Mouse (Mus musculus): ENCODE measurements around the gene Cobl. TPM values are rescaled to one million over a fixed set of nuclear protein-coding genes. Genes with fewer than 3 reads are reported as not detected.

The Cobl gene
- polyA plus RNA-seq, 1 experiment from 2014 or later, result 28.7 TPM

GRCm38 (mm10) chr11:12443185-12443584 is 21.6 kb downstream of the Cobl start:
- H3K4me2 ChIP-seq, result no peak overlapping the region
- H3K4me1 ChIP-seq, result no peaks in the 10 kb centered on the region
- no peak overlapping the region for H3K27ac ChIP-seq
- H3K4me3 ChIP-seq, result no peak overlapping the region
- no peak overlapping the region for H3K9ac ChIP-seq
- no peaks in the 10 kb centered on the region for H3K36me3 ChIP-seq
- ATAC-seq (ENCODE audit: insufficient number of reproducible peaks, low FRiP score, low TSS enrichment, low read depth), result no peak
- H3K27me3 ChIP-seq, result no peaks in the 10 kb centered on the region
- WGBS, result 59% methylated on average over 5 of the region's 5 CpGs
- H3K9me3 ChIP-seq, result no peaks in the 10 kb centered on the region

DNA sequence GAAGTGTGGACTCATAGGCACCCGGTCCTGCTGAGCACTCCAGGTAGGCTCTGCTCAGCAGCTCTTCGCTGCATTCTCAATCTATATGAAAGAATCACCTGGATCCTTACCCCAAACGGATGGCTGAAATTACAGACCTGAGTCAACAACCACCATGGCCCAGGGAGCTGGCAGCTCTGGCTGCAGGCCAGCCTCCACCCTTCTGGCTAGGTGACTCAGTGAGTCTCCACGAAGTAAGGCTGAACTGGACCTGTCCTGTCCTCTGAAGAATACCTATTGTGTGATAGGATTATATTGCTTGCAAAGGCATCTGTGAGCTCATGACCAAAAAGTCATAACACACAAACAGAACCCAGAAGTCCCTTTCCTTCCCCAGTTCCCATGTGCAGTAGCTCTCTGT is 22.5 kb downstream of the Cobl start:
- WGBS, result 74% methylated on average over 4 of the region's 4 CpGs

GRCm38 (mm10) chr11:12435905-12436304 is 28.9 kb downstream of the Cobl start:
- H3K27me3 ChIP-seq, result no peaks in the 10 kb centered on the region
- ATAC-seq (ENCODE audit: insufficient number of reproducible peaks, low FRiP score, low TSS enrichment, low read depth), result no peak
- no peak overlapping the region for H3K27ac ChIP-seq
- no peaks in the 10 kb centered on the region for H3K36me3 ChIP-seq
- H3K4me2 ChIP-seq, result no peak overlapping the region
- no peaks in the 10 kb centered on the region for H3K9me3 ChIP-seq
- no peak overlapping the region for H3K4me3 ChIP-seq
- H3K4me1 ChIP-seq, result no peaks in the 10 kb centered on the region
- no peak overlapping the region for H3K9ac ChIP-seq
- 80% methylated on average over 3 of the region's 3 CpGs for WGBS

More for the DNA sequence above, 22.5 kb downstream of the Cobl start:
- ATAC-seq (ENCODE audit: insufficient number of reproducible peaks, low FRiP score, low TSS enrichment, low read depth), result no peak
- H3K27ac ChIP-seq, result no peak overlapping the region
- H3K9me3 ChIP-seq, result no peaks in the 10 kb centered on the region
- H3K4me1 ChIP-seq, result no peaks in the 10 kb centered on the region
- H3K9ac ChIP-seq, result no peak overlapping the region
- no peaks in the 10 kb centered on the region for H3K36me3 ChIP-seq
- no peaks in the 10 kb centered on the region for H3K27me3 ChIP-seq
- no peak overlapping the region for H3K4me2 ChIP-seq
- no peak overlapping the region for H3K4me3 ChIP-seq

DNA sequence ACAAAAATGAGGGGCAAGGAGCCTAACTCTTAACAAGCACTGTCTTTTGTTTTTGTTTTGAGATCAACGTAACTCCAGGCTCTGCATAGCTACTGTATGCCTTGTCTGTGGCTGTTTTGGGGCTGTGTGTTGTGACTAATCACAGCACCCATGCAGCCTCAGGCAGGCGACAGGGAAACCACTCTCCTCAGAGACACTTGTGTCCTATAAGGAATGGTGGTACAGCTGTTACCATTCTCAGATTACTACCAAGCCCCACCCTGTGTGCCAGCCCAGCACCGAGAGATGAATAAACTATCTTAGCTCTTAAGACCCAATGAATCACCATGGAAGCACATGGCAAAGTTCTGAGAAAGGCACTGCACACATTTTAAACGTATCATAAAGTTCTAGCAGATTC is 29.7 kb downstream of the Cobl start:
- no peaks in the 10 kb centered on the region for H3K4me1 ChIP-seq
- peak; percentile 80; the same call in 1 of the 2 replicates for ATAC-seq (ENCODE audit: insufficient number of reproducible peaks, low FRiP score, low TSS enrichment, low read depth)
- no peak overlapping the region for H3K27ac ChIP-seq
- 34% methylated on average over 4 of the region's 4 CpGs for WGBS
- H3K9me3 ChIP-seq, result no peaks in the 10 kb centered on the region
- H3K4me3 ChIP-seq, result no peak overlapping the region
- no peaks in the 10 kb centered on the region for H3K27me3 ChIP-seq
- H3K4me2 ChIP-seq, result no peak overlapping the region
- H3K9ac ChIP-seq, result no peak overlapping the region
- H3K36me3 ChIP-seq, result no peaks in the 10 kb centered on the region

DNA sequence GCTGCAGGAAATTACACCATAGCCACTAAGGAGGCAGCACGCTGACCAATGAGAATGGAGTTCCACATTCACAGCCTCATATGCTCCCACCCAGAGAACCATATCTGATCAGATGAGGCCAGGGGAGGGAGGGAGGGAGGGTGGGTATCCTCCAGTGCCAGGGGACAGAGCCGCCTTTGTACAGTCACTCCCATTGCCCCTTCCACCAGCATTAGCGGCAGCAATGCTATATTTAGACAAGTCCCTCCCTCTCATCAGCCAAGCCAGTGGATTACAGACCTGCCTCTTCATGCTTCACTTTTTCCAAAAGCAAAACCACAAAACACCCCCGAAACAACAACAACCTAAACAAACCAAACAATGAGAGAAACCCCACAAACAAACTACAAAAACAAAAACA is 30.2 kb downstream of the Cobl start:
- Histone ChIP-seq H3K27ac (no peak overlapping the region), H3K4me2 (no peak overlapping the region), H3K9me3 (no peaks in the 10 kb centered on the region), H3K4me1 (no peaks in the 10 kb centered on the region), H3K9ac (no peak overlapping the region), H3K27me3 (no peaks in the 10 kb centered on the region), H3K36me3 (no peaks in the 10 kb centered on the region), H3K4me3 (no peak overlapping the region)
- 49% methylated on average over 4 of the region's 4 CpGs for WGBS
- peak; percentile 76; the same call in 1 of the 2 replicates for ATAC-seq (ENCODE audit: insufficient number of reproducible peaks, low FRiP score, low TSS enrichment, low read depth)

GRCm38 (mm10) chr11:12431911-12432310 is 32.8 kb downstream of the Cobl start:
- no peak for ATAC-seq (ENCODE audit: insufficient number of reproducible peaks, low FRiP score, low TSS enrichment, low read depth)
- no peaks in the 10 kb centered on the region for H3K36me3 ChIP-seq
- no peaks in the 10 kb centered on the region for H3K27me3 ChIP-seq
- H3K4me2 ChIP-seq, result no peak overlapping the region
- no peaks in the 10 kb centered on the region for H3K4me1 ChIP-seq
- H3K9ac ChIP-seq, result no peak overlapping the region
- no peaks in the 10 kb centered on the region for H3K9me3 ChIP-seq
- no peak overlapping the region for H3K27ac ChIP-seq
- H3K4me3 ChIP-seq, result no peak overlapping the region
- WGBS, result 77% methylated on average over 2 of the region's 2 CpGs

GRCm38 (mm10) chr11:12430231-12431041 is 34.3 kb downstream of the Cobl start:
- Histone ChIP-seq H3K36me3 (no peaks in the 10 kb centered on the region), H3K4me3 (no peak overlapping the region), H3K4me2 (no peak overlapping the region), H3K4me1 (no peaks in the 10 kb centered on the region), H3K9ac (no peak overlapping the region), H3K27ac (no peak overlapping the region), H3K27me3 (no peaks in the 10 kb centered on the region), H3K9me3 (no peaks in the 10 kb centered on the region)
- 38% methylated on average over 4 of the region's 4 CpGs for WGBS
- no peak for ATAC-seq (ENCODE audit: insufficient number of reproducible peaks, low FRiP score, low TSS enrichment, low read depth)

GRCm38 (mm10) chr11:12426746-12427145 is 38.0 kb downstream of the Cobl start:
- no peak for ATAC-seq (ENCODE audit: insufficient number of reproducible peaks, low FRiP score, low TSS enrichment, low read depth)
- 0 out of 2 replicates have a peak, but pooled peaks cover 10% of the 10 kb centered on the region for H3K4me1 ChIP-seq
- 61% methylated on average over 5 of the region's 5 CpGs for WGBS
- H3K27me3 ChIP-seq, result no peaks in the 10 kb centered on the region
- H3K36me3 ChIP-seq, result no peaks in the 10 kb centered on the region
- H3K4me2 ChIP-seq, result no peak overlapping the region
- H3K27ac ChIP-seq, result no peak overlapping the region
- no peak overlapping the region for H3K9ac ChIP-seq
- H3K9me3 ChIP-seq, result no peaks in the 10 kb centered on the region
- no peak overlapping the region for H3K4me3 ChIP-seq

DNA sequence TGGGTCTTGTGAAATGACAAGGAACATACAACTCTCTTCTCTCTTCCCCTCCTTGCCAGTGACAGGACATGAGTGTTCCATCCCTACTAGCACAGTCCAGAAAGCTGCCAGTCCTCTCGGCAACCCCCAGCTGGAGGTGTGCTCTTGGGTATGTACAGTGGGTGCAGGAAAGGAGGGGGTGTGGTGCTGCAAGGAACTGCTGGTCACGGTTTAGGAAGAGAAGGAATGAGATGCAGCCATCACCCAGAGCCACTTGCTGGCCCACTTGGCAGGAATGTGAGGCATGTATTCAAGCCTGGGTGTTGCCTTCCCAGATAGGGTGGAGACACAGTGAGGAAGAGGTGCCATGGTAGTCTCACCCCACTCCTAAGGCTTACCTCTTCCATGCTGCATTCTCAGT is 40.6 kb downstream of the Cobl start:
- H3K36me3 ChIP-seq, result no peaks in the 10 kb centered on the region
- peak overlapping the region; percentile 47; the same call in 1 of the 2 replicates for H3K27ac ChIP-seq
- 69% methylated on average over 2 of the region's 2 CpGs for WGBS
- H3K4me3 ChIP-seq, result no peak overlapping the region
- 0 out of 2 replicates have a peak, but pooled peaks cover 10% of the 10 kb centered on the region for H3K4me1 ChIP-seq
- H3K4me2 ChIP-seq, result no peak overlapping the region
- H3K9ac ChIP-seq, result no peak overlapping the region
- ATAC-seq (ENCODE audit: insufficient number of reproducible peaks, low FRiP score, low TSS enrichment, low read depth), result no peak; the same call in 1 of the 2 replicates
- no peaks in the 10 kb centered on the region for H3K27me3 ChIP-seq
- H3K9me3 ChIP-seq, result no peaks in the 10 kb centered on the region

DNA sequence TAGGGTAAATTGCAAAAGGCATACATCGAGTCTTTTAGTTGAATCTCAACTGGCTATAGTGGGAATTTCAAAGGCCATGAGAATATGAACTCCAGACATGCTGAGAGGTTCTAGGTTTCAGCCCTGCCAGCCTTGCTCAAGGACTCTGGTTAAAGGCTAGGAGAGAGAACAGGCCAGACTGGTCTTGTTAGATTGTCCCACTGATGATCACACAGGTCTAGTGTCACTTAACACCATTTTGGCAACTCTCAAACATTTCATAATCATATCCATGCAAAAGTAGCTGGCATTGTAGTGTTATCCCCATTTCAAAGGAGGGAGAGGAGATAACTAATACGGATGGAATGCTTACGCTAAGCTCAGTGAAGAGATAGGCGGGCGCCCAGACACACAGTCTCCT is 43.6 kb downstream of the Cobl start:
- Histone ChIP-seq H3K4me3 (no peak overlapping the region), H3K4me1 (0 out of 2 replicates have a peak, but pooled peaks cover 10% of the 10 kb centered on the region), H3K27me3 (no peaks in the 10 kb centered on the region), H3K4me2 (no peak overlapping the region), H3K36me3 (no peaks in the 10 kb centered on the region), H3K9me3 (no peaks in the 10 kb centered on the region), H3K27ac (no peak overlapping the region), H3K9ac (no peak overlapping the region)
- 74% methylated on average over 5 of the region's 5 CpGs for WGBS
- no peak for ATAC-seq (ENCODE audit: insufficient number of reproducible peaks, low FRiP score, low TSS enrichment, low read depth)

DNA sequence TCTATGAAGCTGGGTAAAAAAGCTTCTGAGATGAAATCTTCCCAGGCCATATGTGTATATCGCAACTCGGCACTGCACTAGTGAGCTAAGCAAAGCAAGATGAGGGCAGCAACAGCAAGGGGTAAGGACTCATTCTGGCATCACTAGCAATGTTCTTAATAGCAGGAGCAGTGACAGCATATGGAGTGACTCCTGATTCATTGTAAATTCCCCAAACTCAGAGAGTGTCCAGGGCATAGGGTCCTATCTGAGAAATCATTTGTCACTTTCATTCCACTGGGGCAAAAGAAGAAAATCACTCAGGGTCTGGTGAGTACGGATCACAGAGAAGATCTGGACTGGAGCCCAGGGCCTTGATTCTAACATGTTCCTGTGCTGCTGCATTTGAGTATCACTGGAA is 44.6 kb downstream of the Cobl start:
- H3K9me3 ChIP-seq, result no peaks in the 10 kb centered on the region
- no peak overlapping the region for H3K9ac ChIP-seq
- 0 out of 2 replicates have a peak, but pooled peaks cover 9% of the 10 kb centered on the region for H3K4me1 ChIP-seq
- no peak overlapping the region for H3K4me3 ChIP-seq
- no peak for ATAC-seq (ENCODE audit: insufficient number of reproducible peaks, low FRiP score, low TSS enrichment, low read depth)
- no peak overlapping the region for H3K27ac ChIP-seq
- no peaks in the 10 kb centered on the region for H3K36me3 ChIP-seq
- H3K27me3 ChIP-seq, result no peaks in the 10 kb centered on the region
- H3K4me2 ChIP-seq, result no peak overlapping the region
- 79% methylated on average over 3 of the region's 3 CpGs for WGBS

GRCm38 (mm10) chr11:12416899-12417298 is 47.9 kb downstream of the Cobl start:
- Histone ChIP-seq H3K27ac (no peak overlapping the region), H3K36me3 (no peaks in the 10 kb centered on the region), H3K27me3 (no peaks in the 10 kb centered on the region), H3K9me3 (no peaks in the 10 kb centered on the region), H3K4me1 (no peaks in the 10 kb centered on the region), H3K4me2 (no peak overlapping the region), H3K4me3 (no peak overlapping the region), H3K9ac (no peak overlapping the region)
- no peak for ATAC-seq (ENCODE audit: insufficient number of reproducible peaks, low FRiP score, low TSS enrichment, low read depth)
- 71% methylated on average over 7 of the region's 7 CpGs for WGBS
